Mouse (Mus musculus) liver, adult 2 months (tissue): ENCODE measurements around the gene Ulk4. TPM values are rescaled to one million over a fixed set of nuclear protein-coding genes. Genes with fewer than 3 reads are reported as not detected.
A peak's percentile ranks its signal among the peaks of the same experiment; 100 is the strongest.

ENCODE experiments used
- DNase-seq: peaks from one replicate; pipeline ENCODE4 v3.0.0-alpha.2; 2011; ENCODE audit warnings: low read depth, low spot score; ENCODE audit errors: extremely low read depth
- H3K27ac ChIP-seq: fragments of 200-500 bp; replicated peaks from 2 replicates; pipeline ENCODE4 v1.5.1; 2012; ENCODE audit warnings: low read depth, mild to moderate bottlenecking, control low read depth, inconsistent platforms, low read length; ENCODE audit not compliant: insufficient read depth
- H3K27me3 ChIP-seq: fragments of 200-500 bp; 2 replicates; pipeline ENCODE4 v1.6.1; 2012; ENCODE audit warnings: mild to moderate bottlenecking, moderate library complexity, low read length, inconsistent platforms; ENCODE audit not compliant: control insufficient read depth, insufficient read depth
- H3K36me3 ChIP-seq: fragments of 200-500 bp; 2 replicates; pipeline ENCODE4 v1.6.1; 2012; ENCODE audit warnings: low read length, inconsistent platforms; ENCODE audit not compliant: control insufficient read depth, insufficient read depth
- H3K4me1 ChIP-seq: fragments of 200-500 bp; 2 replicates; pipeline ENCODE4 v1.6.1; 2011; ENCODE audit warnings: low read length; ENCODE audit not compliant: control insufficient read depth, insufficient read depth
- H3K4me3 ChIP-seq: fragments of 200-500 bp; 2 replicates; pipeline ENCODE4 v1.5.1; 2011; ENCODE audit warnings: low read depth, mild to moderate bottlenecking, control low read depth, low read length, moderate library complexity; ENCODE audit not compliant: insufficient read depth
- H3K79me2 ChIP-seq: fragments of 200-500 bp; 2 replicates; pipeline ENCODE4 v1.6.1; 2012; ENCODE audit warnings: inconsistent platforms, mild to moderate bottlenecking, low read length, moderate library complexity; ENCODE audit not compliant: control insufficient read depth, insufficient read depth
- H3K9ac ChIP-seq: fragments of 200-500 bp; 2 replicates; pipeline ENCODE4 v1.6.1; 2012; ENCODE audit warnings: low read depth, mild to moderate bottlenecking, control low read depth, inconsistent platforms, low read length
- CTCF ChIP-seq: fragments of 200-500 bp; IDR thresholded peaks from 2 replicates; pipeline ENCODE4 v1.5.1; 2011; ENCODE audit warnings: low read depth, low read length, control low read depth
- POLR2A ChIP-seq: fragments of 200-500 bp; IDR thresholded peaks from 2 replicates; pipeline ENCODE4 v1.6.1; 2011; ENCODE audit warnings: low read length, control low read depth; ENCODE audit not compliant: insufficient read depth; ENCODE audit errors: extremely low read depth
- WGBS: fragments of 180-500 bp; shearing (Covaris S2); methylation state at CpG from one replicate; pipeline ENCODE4 v1.1.7; 2018; 5-methylcytosine and 5-hydroxymethylcytosine counted together
- polyA plus RNA-seq: library from polyadenylated mRNA; depleted of rRNA; stranded (reverse); fragments of >200 nt; gene quantifications from 2 replicates; pipeline ENCODE4 v1.2.3, GENCODE M21; 2012
- total RNA-seq: library from RNA; depleted of rRNA; stranded (reverse); fragments of >200 nt; gene quantifications from 2 replicates; pipeline ENCODE4 v1.2.3, GENCODE M21; 2014

Gene Ulk4
- total and polyA plus RNA-seq, 2 experiments, result under 0.01 to 0.24 TPM

DNA sequence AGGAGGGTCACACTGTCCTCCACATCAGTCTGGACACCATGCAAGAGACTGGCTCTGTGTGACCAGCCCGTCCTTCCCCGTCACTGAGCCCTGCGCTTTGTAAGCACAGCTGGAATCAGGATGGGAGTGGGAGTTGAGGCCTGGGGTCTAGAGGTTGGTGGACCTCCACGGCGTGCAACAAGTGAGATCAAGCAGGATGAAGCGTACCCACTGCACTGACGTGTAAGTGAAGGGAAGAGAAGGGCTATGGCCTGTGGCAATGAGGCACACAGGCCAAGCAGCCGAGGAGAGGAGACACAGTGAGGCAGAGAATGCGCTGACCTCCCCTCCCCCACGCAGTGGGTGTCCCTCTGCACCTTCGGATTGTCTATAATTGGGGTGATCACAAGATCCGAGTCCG lies 22.2 kb downstream of the Ulk4 start:
- 94% methylated on average over 13 of the region's 13 CpGs for WGBS
- no peaks in the 10 kb centered on the region for H3K79me2 ChIP-seq
- no peak overlapping the region for H3K27ac ChIP-seq
- no peak for TF ChIP-seq POLR2A
- TF ChIP-seq CTCF, result no peak
- no peaks in the 10 kb centered on the region for H3K36me3 ChIP-seq
- DNase-seq, result no peak
- no peaks in the 10 kb centered on the region for H3K4me1 ChIP-seq
- H3K27me3 ChIP-seq, result no peaks in the 10 kb centered on the region
- H3K9ac ChIP-seq, result no peak overlapping the region
- H3K4me3 ChIP-seq, result no peak overlapping the region

DNA sequence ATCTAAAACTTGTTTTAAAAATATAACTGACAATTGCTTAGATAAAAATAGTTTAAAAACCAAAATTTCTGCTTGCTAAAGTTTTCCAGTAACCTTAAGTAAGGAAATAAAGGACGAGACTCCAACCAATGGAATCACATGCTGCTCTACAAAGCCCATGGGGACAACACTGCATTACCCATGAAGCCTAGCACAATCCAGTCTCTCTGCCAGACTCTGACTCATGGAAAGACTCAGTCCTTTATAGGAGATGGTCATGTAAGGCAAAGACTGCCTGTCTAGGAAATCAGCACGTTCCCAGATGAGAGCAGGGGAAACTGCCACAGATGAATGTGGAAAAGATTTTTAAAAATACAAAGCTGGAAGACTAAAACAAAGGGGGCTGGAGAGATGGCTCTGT lies 23.0 kb downstream of the Ulk4 start:
- Histone ChIP-seq H3K27me3 (no peaks in the 10 kb centered on the region), H3K36me3 (no peaks in the 10 kb centered on the region), H3K4me3 (no peak overlapping the region), H3K4me1 (no peaks in the 10 kb centered on the region), H3K27ac (no peak overlapping the region), H3K9ac (no peak overlapping the region), H3K79me2 (no peaks in the 10 kb centered on the region)
- TF ChIP-seq POLR2A (no peak), CTCF (no peak)
- DNase-seq, result no peak
- 92% methylated on average over 2 of the region's 2 CpGs for WGBS

DNA sequence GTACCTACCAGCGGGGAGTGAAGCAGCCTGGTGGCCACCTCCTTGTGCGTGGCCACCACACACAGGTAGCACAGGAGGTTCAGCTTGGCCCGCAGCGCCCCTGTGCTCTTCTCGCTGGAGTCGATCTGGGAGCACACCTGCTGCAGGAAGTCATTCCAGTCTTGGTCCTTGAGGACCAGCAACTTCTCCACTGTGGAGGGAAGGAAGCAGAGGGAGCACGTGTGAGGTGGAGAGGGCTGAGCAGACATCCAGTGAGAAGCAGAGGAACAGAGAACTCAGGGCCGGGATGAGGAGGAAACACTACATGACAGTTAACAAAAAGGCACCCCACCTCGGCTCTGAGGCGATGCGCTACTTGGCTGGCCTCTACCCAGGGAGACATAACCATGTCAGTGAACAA lies 26.1 kb downstream of the Ulk4 start:
- Histone ChIP-seq H3K36me3 (no peaks in the 10 kb centered on the region), H3K9ac (no peak overlapping the region), H3K27ac (no peak overlapping the region), H3K79me2 (no peaks in the 10 kb centered on the region), H3K4me1 (no peaks in the 10 kb centered on the region), H3K27me3 (no peaks in the 10 kb centered on the region), H3K4me3 (no peak overlapping the region)
- 91% methylated on average over 11 of the region's 11 CpGs for WGBS
- DNase-seq, result no peak
- no peak for TF ChIP-seq CTCF
- no peak for TF ChIP-seq POLR2A

DNA sequence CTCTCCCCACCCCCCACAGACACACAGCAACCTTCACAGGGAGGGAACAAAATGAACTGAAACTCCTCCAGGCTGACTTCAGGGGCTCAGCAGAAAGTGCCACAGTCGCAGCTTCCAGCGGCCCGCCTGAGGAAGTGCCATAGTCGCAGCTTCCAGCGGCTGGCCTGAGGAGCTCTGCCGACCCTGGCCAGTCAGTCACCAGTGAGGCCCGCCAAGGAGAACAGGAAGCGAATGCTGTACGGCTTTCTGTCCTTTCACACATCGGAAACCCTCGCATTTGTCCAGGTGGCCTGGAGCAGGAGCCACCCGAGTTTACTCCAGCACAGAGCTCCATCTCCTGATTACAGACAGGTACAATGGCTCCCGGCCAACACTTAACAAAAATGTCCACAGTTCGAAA lies 27.2 kb downstream of the Ulk4 start:
- Histone ChIP-seq H3K9ac (no peak overlapping the region), H3K27me3 (no peaks in the 10 kb centered on the region), H3K36me3 (no peaks in the 10 kb centered on the region), H3K27ac (no peak overlapping the region), H3K79me2 (no peaks in the 10 kb centered on the region), H3K4me3 (no peak overlapping the region), H3K4me1 (no peaks in the 10 kb centered on the region)
- TF ChIP-seq CTCF (no peak), POLR2A (no peak)
- WGBS, result 59% methylated on average over 14 of the region's 14 CpGs
- DNase-seq, result peak; percentile 8

DNA sequence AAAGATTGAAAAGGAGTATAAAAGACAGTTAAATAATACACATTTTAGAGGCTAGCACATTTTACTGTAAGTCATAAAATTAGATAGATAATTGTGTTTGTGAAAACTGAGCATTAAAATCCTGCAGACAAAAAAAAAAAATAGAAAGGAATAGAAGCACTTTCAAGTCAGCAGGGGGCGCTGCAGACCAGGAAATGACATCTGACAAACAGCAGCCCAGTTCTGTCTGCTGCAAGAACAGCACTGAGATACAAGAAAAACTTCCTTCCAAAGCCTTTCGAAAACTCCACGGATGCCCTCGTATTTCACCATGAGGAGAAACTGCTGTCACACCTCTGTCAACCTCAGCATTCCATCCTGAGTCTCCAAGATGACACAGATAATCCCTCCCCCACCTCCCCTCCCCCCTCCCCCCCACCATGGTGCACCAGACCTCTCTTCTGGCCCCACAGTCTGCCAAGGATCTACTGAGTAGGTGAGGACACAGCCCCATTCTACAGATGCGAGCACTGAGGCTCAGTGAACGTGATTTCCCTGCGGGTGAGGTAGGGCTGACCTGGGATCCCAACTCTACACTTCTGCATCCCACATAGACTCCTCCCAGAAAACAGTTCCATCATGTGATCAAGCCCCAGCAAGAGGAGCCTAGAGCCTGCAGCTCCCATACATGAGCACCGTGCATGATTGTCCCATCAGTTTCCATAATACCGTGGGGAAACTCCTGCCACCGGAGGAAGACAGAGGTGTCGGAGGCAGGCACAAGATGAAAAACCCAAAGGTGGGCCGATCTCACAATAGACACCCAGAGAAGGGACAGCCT lies 28.8 kb downstream of the Ulk4 start:
- TF ChIP-seq CTCF (peak; percentile 59; the same call in 1 of the 2 replicates), POLR2A (no peak)
- Histone ChIP-seq H3K27ac (no peak overlapping the region), H3K27me3 (no peaks in the 10 kb centered on the region), H3K79me2 (no peaks in the 10 kb centered on the region), H3K4me1 (no peaks in the 10 kb centered on the region), H3K4me3 (no peak overlapping the region), H3K9ac (no peak overlapping the region), H3K36me3 (no peaks in the 10 kb centered on the region)
- WGBS, result 58% methylated on average over 12 of the region's 12 CpGs
- DNase-seq, result peak; percentile 62

DNA sequence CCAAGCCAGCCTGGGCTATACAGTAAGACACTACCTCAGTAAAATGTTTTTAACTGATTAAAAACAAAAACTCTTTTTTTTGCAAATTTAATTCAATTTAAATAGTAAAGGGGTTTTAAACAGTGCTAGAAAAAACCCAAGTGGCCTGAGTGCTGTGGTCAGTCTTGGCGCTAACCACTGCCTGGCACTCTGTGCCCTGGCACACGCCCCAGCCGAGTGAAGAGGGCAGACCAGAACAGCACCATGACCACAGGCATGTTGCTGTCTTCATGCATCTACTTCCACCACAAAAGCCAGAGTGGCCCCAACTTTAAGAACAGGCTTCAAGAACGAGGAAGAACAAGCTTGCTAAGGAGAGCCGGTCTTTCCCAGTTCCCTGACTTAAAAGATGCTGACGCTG lies 29.9 kb downstream of the Ulk4 start:
- DNase-seq, result no peak
- no peaks in the 10 kb centered on the region for H3K27me3 ChIP-seq
- 77% methylated on average over 6 of the region's 6 CpGs for WGBS

More for the DNA sequence above, 29.9 kb downstream of the Ulk4 start:
- Histone ChIP-seq H3K4me1 (no peaks in the 10 kb centered on the region), H3K79me2 (no peaks in the 10 kb centered on the region), H3K36me3 (no peaks in the 10 kb centered on the region), H3K27ac (no peak overlapping the region), H3K4me3 (no peak overlapping the region), H3K9ac (no peak overlapping the region)
- TF ChIP-seq CTCF, result no peak
- no peak for TF ChIP-seq POLR2A
